Mouse (Mus musculus): ENCODE measurements around the gene Limk1. TPM values are rescaled to one million over a fixed set of nuclear protein-coding genes. Genes with fewer than 3 reads are reported as not detected.

Gene Limk1
- total RNA-seq, 2 experiments from 2014 or later, result 50.9 to 54.6 TPM

Other genes starting within 250 kb of the Limk1 start
- 10 to 100 TPM; 28.0 to 35.0 TPM for gene Gtf2ird1, start 231.9 kb downstream of the Limk1 start, total RNA-seq (2021)
- gene Clip2, start 136.2 kb downstream of the Limk1 start, total RNA-seq (2021), result 100 to 1,000 TPM; 102 to 103 TPM
- gene Syna, start 128.4 kb downstream of the Limk1 start, total RNA-seq (2021), result 1 to 10 TPM; 6.3 to 7.2 TPM
- gene Rfc2, start 107.2 kb downstream of the Limk1 start, total RNA-seq (2021), result 10 to 100 TPM; 54.9 to 57.7 TPM
- 1 to 10 TPM; 1.4 to 2.8 TPM for gene Lat2, start 73.6 kb downstream of the Limk1 start, total RNA-seq (2021)
- gene Eif4h, start 49.1 kb downstream of the Limk1 start, total RNA-seq (2021), result 100 to 1,000 TPM; 286 to 291 TPM
- 100 to 1,000 TPM in 1 of 2 experiments, 10 to 100 TPM in 1; 49.4 to 112 TPM for gene Eln, start 58.7 kb upstream of the Limk1 start, total RNA-seq (2021)
- not detected for gene Tmem270, start 218.1 kb upstream of the Limk1 start, total RNA-seq (2021)
- not detected for gene Cldn13, start 226.9 kb upstream of the Limk1 start, total RNA-seq (2021)
- 10 to 100 TPM; 14.6 to 16.5 TPM for gene Mettl27, start 243.8 kb upstream of the Limk1 start, total RNA-seq (2021)